In genomic region chr6:50261922-50262261, GRCm38 (mm10) we compare ENCODE assay signal across 8 mouse cellular contexts. TPM values are rescaled to one million over a fixed set of nuclear protein-coding genes. Genes with fewer than 3 reads are reported as not detected.
DNase-seq lines count a peak whose midpoint lies in the region; ATAC-seq and TF ChIP-seq lines count a peak whose summit lies in the region.

No protein-coding gene starts in this region.

- DNase-seq in lung, embryonic 14.5 days: no peak
- DNase-seq in lung, postnatal 36 days: no peak
- DNase-seq in forebrain, embryonic 11.5 days (ENCODE audit: low spot score): no peak
- no peak for DNase-seq in limb, embryonic 11.5 days (ENCODE audit: low spot score)
- no peak for DNase-seq in layer of hippocampus, postnatal 25 days (ENCODE audit: extremely low spot score in 1 of 2, low spot score in 1 of 2)
- no peak for DNase-seq in thymus, postnatal 25 days
- no peak for DNase-seq in left cerebral cortex, adult 11 months (ENCODE audit: low spot score)

- peak overlapping the region; percentile 74 for H3K4me2 ChIP-seq in lung, embryonic 14.5 days
- peak overlapping the region; percentile 71 for H3K4me2 ChIP-seq in forebrain, embryonic 11.5 days (ENCODE audit: low read depth, low read length, severe bottlenecking)
- peak overlapping the region; percentile 62 for H3K4me2 ChIP-seq in limb, embryonic 11.5 days (ENCODE audit: low read depth, severe bottlenecking)
- peak overlapping the region; percentile 67 for H3K4me2 ChIP-seq in neural tube, embryonic 14.5 days (ENCODE audit: low read depth, low read length)

- peak overlapping the region; percentile 56 for H3K9ac ChIP-seq in lung, embryonic 14.5 days
- peak overlapping the region; percentile 71 for H3K9ac ChIP-seq in forebrain, embryonic 11.5 days (ENCODE audit: low read length)
- H3K9ac ChIP-seq in limb, embryonic 11.5 days (ENCODE audit: low read length): peak overlapping the region; percentile 52
- peak overlapping the region; percentile 73 for H3K9ac ChIP-seq in neural tube, embryonic 14.5 days (replicated peaks; ENCODE audit: low read depth, low read length)

- no peaks in the 10 kb centered on the region for H3K9me3 ChIP-seq in lung, embryonic 14.5 days (ENCODE audit: low read depth, low read length)
- H3K9me3 ChIP-seq in forebrain, embryonic 11.5 days (ENCODE audit: control insufficient read depth, low read length): no peaks in the 10 kb centered on the region
- H3K9me3 ChIP-seq in limb, embryonic 11.5 days (ENCODE audit: control insufficient read depth, low read length): no peaks in the 10 kb centered on the region
- no peaks in the 10 kb centered on the region for H3K9me3 ChIP-seq in neural tube, embryonic 14.5 days (ENCODE audit: control insufficient read depth, low read length)

- no peaks in the 10 kb centered on the region for H3K27me3 ChIP-seq in lung, embryonic 14.5 days (ENCODE audit: insufficient read depth, low read length)
- no peaks in the 10 kb centered on the region for H3K27me3 ChIP-seq in forebrain, embryonic 11.5 days (ENCODE audit: control insufficient read depth, insufficient read depth, low read length)
- no peaks in the 10 kb centered on the region for H3K27me3 ChIP-seq in limb, embryonic 11.5 days (ENCODE audit: control insufficient read depth, insufficient read depth, low read length)
- H3K27me3 ChIP-seq in neural tube, embryonic 14.5 days (ENCODE audit: control insufficient read depth, insufficient read depth, low read length): no peaks in the 10 kb centered on the region

- no peaks in the 10 kb centered on the region for H3K36me3 ChIP-seq in lung, embryonic 14.5 days (ENCODE audit: insufficient read depth)
- H3K36me3 ChIP-seq in forebrain, embryonic 11.5 days (ENCODE audit: control insufficient read depth, insufficient read depth, low read length): no peaks in the 10 kb centered on the region
- no peaks in the 10 kb centered on the region for H3K36me3 ChIP-seq in limb, embryonic 11.5 days (ENCODE audit: control insufficient read depth, insufficient read depth, low read length)
- no peaks in the 10 kb centered on the region for H3K36me3 ChIP-seq in neural tube, embryonic 14.5 days (ENCODE audit: control insufficient read depth, insufficient read depth, low read length)

- peak overlapping the region; percentile 48 for H3K4me3 ChIP-seq in lung, embryonic 14.5 days (ENCODE audit: low read depth, low read length)
- peak overlapping the region; percentile 46 for H3K4me3 ChIP-seq in forebrain, embryonic 11.5 days (ENCODE audit: low read depth, low read length)
- peak overlapping the region; percentile 39 for H3K4me3 ChIP-seq in limb, embryonic 11.5 days (ENCODE audit: low read depth, low read length)
- H3K4me3 ChIP-seq in neural tube, embryonic 14.5 days (ENCODE audit: low read depth, low read length): peak overlapping the region; percentile 45

- H3K27ac ChIP-seq in lung, embryonic 14.5 days (ENCODE audit: low read depth): no peak overlapping the region
- no peak overlapping the region for H3K27ac ChIP-seq in forebrain, embryonic 11.5 days (ENCODE audit: low read depth, low read length)
- H3K27ac ChIP-seq in limb, embryonic 11.5 days (replicated peaks; ENCODE audit: low read depth, low read length): no peak overlapping the region
- peak overlapping the region; percentile 80 for H3K27ac ChIP-seq in neural tube, embryonic 14.5 days (ENCODE audit: low read depth, low read length)

- no peak; the same call in 1 of the 2 replicates for ATAC-seq in lung, embryonic 14.5 days (ENCODE audit: insufficient read depth)
- peak; percentile 70; the same call in 1 of the 2 replicates for ATAC-seq in forebrain, embryonic 11.5 days (replicated peaks; ENCODE audit: low FRiP score)
- peak; percentile 26; the same call in 1 of the 2 replicates for ATAC-seq in limb, embryonic 11.5 days (ENCODE audit: insufficient number of reproducible peaks, low FRiP score, low TSS enrichment, low read depth)
- ATAC-seq in neural tube, embryonic 14.5 days (ENCODE audit: low read depth): no peak; the same call in none of the 2 replicates

- WGBS in lung, embryonic 14.5 days: 2% methylated on average over 6 of the region's 6 CpGs
- 0% methylated on average over 6 of the region's 6 CpGs for WGBS in forebrain, embryonic 11.5 days
- 0% methylated on average over 6 of the region's 6 CpGs for WGBS in limb, embryonic 11.5 days
- 0% methylated on average over 6 of the region's 6 CpGs for WGBS in neural tube, embryonic 14.5 days

- TF ChIP-seq CTCF in lung, embryonic 14.5 days (IDR thresholded peaks at IDR 0.05; ENCODE audit: low read depth): no peak

- no peaks in the 10 kb centered on the region for H3K4me1 ChIP-seq in lung, embryonic 14.5 days (ENCODE audit: insufficient read depth)
- peaks cover 4% of the 10 kb centered on the region; the same call in 1 of the 2 replicates for H3K4me1 ChIP-seq in forebrain, embryonic 11.5 days (replicated peaks; ENCODE audit: control insufficient read depth, insufficient read depth, low read length)
- no peaks in the 10 kb centered on the region for H3K4me1 ChIP-seq in limb, embryonic 11.5 days (ENCODE audit: control insufficient read depth, insufficient read depth, low read length)
- H3K4me1 ChIP-seq in neural tube, embryonic 14.5 days (ENCODE audit: control insufficient read depth, insufficient read depth, low read length): peaks cover 14% of the 10 kb centered on the region

RNA-seq across cellular contexts. Expression of gene Gsdme, which starts 1.8 kb away (rescaled TPM):
- polyA plus RNA-seq in lung, embryonic 14.5 days (2014; fragmentation: Nextera tagmentation; extraction: Ambion mirVana): 43.3 and 45.8 TPM in 2 replicates
- polyA plus RNA-seq in forebrain, embryonic 11.5 days (2014; fragmentation: Nextera tagmentation; extraction: Ambion mirVana): 57.6 and 62.3 TPM in 2 replicates
- 43.1 and 45.3 TPM in 2 replicates for polyA plus RNA-seq in limb, embryonic 11.5 days (2014; fragmentation: Nextera tagmentation; extraction: Ambion mirVana)
- polyA plus RNA-seq in neural tube, embryonic 14.5 days (2014; fragmentation: Nextera tagmentation; extraction: Ambion mirVana): 93.9 and 99.0 TPM in 2 replicates
- 10 to 100 TPM in 1 of 2 experiments, 1 to 10 TPM in 1; 9.6 to 11.2 TPM for total RNA-seq in layer of hippocampus, postnatal 25 days (2021)

Comparison
In these comparisons a context has a peak if more than half of its experiments do, and no peak if none do; other contexts are left out.
1. ATAC-seq: peak in forebrain, embryonic 11.5 days (single experiment) and limb, embryonic 11.5 days (single experiment); none in lung, embryonic 14.5 days (single experiment) and neural tube, embryonic 14.5 days (single experiment).
2. Peak in every context shown above with its lines, with median percentiles within 50 percentile points of each other: H3K4me2 ChIP-seq, H3K4me3 ChIP-seq and H3K9ac ChIP-seq.